8 mouse cellular contexts compared by ENCODE assay signal in the genomic region with DNA sequence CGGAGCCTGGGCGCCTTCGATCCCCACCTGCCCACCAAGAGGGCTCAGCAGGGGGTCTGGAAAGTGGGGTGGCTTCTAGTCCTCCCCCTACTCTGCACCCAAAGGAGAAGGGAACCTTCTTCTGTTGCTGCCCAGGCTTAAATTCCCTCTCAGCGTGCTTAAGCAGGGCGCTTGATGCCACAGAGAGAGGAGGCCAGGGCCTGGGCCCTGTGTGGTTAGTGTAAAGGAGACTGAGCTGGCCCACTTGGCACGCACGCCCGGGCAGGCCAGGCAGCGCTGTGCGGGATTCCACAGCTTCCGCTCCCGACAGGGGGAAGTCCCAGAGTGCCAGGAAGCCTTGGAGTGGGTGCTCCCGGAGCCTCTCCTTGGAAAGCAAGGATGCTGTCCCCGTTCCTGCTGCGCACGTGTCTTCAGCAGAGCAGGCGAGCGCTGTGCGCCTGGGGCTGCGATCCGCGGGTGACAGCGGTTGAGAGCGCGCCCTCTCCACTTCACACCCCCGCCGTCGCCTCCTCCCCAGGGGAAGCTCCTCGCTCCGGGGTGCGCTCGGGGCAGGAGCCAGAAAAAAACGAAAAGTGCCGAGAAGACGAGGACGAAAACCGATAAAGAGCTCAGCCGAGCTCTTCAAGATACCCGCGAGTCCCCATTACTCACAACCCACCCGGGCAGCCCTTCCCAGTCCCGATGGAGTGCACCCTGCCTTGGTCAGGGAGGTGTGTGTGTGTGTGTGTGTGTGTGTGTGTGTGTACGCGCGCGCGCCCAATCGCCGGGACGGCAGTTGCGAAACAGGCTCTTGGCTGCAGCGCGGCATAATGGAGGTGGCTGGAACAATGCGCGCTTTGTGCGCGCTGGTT.
DNase-seq lines count a peak whose midpoint lies in the region; ATAC-seq and TF ChIP-seq lines count a peak whose summit lies in the region.

No protein-coding gene starts in this region.

- H3K9me3 ChIP-seq in forebrain, embryonic 10.5 days = no peaks in the 10 kb centered on the region
- H3K9me3 ChIP-seq in heart, postnatal 0 days (replicated peaks; ENCODE audit: control insufficient read depth, low read length) = no peaks in the 10 kb centered on the region
- no peaks in the 10 kb centered on the region for H3K9me3 ChIP-seq in liver, embryonic 15.5 days (replicated peaks)
- H3K9me3 ChIP-seq in neural tube, embryonic 11.5 days (ENCODE audit: control insufficient read depth, low read length) = no peaks in the 10 kb centered on the region

- no peak for TF ChIP-seq CTCF in brain, embryonic 14.5 days (IDR thresholded peaks at IDR 0.05; ENCODE audit: borderline replicate concordance, extremely low read depth, insufficient read depth, insufficient read length)
- TF ChIP-seq CTCF in heart, postnatal 0 days (IDR thresholded peaks at IDR 0.05; ENCODE audit: low read depth) = no peak

- peak; percentile 54 for ATAC-seq in heart, postnatal 0 days (ENCODE audit: insufficient read depth, low read depth)
- ATAC-seq in liver, embryonic 15.5 days (ENCODE audit: insufficient read depth) = peak; percentile 29
- ATAC-seq in neural tube, embryonic 11.5 days (ENCODE audit: insufficient read depth, low FRiP score, low TSS enrichment) = peak; percentile 69

- H3K27me3 ChIP-seq in forebrain, embryonic 10.5 days (ENCODE audit: poor library complexity, severe bottlenecking) = peaks cover 99% of the 10 kb centered on the region
- H3K27me3 ChIP-seq in heart, postnatal 0 days (ENCODE audit: control insufficient read depth, insufficient read depth, low read length) = peaks cover 25% of the 10 kb centered on the region; the same call in 1 of the 2 replicates
- peaks cover 35% of the 10 kb centered on the region for H3K27me3 ChIP-seq in liver, embryonic 15.5 days
- H3K27me3 ChIP-seq in neural tube, embryonic 11.5 days (ENCODE audit: control insufficient read depth, insufficient read depth, low read length) = peaks cover 17% of the 10 kb centered on the region

- peak; percentile 6 to 18 for DNase-seq in CD8-positive naive resting alpha-beta T cell, adult 2 months (ENCODE audit: low read depth in 2 of 2, low spot score in 2 of 2)
- peak; percentile 93 for DNase-seq in brain, embryonic 14.5 days (ENCODE audit: low read depth)
- peak; percentile 47 for DNase-seq in forebrain, embryonic 10.5 days (ENCODE audit: extremely low spot score, low spot score)
- peak; percentile 36 for DNase-seq in heart, postnatal 0 days (ENCODE audit: low spot score)
- DNase-seq in kidney, postnatal 36 days = peak; percentile 50 to 73
- peak; percentile 83 for DNase-seq in neural tube, embryonic 11.5 days (ENCODE audit: low spot score)
- peak; percentile 43 for DNase-seq in testis, postnatal 14 days (ENCODE audit: low spot score)

- peaks cover 77% of the 10 kb centered on the region for H3K4me1 ChIP-seq in forebrain, embryonic 10.5 days
- no peaks in the 10 kb centered on the region for H3K4me1 ChIP-seq in heart, postnatal 0 days (ENCODE audit: control insufficient read depth, insufficient read depth)
- peaks cover 57% of the 10 kb centered on the region for H3K4me1 ChIP-seq in liver, embryonic 15.5 days (replicated peaks)
- peaks cover 18% of the 10 kb centered on the region for H3K4me1 ChIP-seq in neural tube, embryonic 11.5 days (ENCODE audit: control insufficient read depth, insufficient read depth, low read length)

- peak; percentile 30; the same call in 1 of the 2 replicates for TF ChIP-seq EP300 in heart, postnatal 0 days (IDR thresholded peaks at IDR 0.05; ENCODE audit: low read depth)

- WGBS in forebrain, embryonic 10.5 days = 3% methylated on average over 48 of the region's 57 CpGs
- 2% methylated on average over 48 of the region's 57 CpGs for WGBS in heart, postnatal 0 days
- WGBS in liver, embryonic 15.5 days (ENCODE audit: insufficient replicate concordance) = 3% methylated on average over 57 of the region's 57 CpGs
- WGBS in neural tube, embryonic 11.5 days = 2% methylated on average over 53 of the region's 57 CpGs

- H3K4me2 ChIP-seq in heart, postnatal 0 days (ENCODE audit: low read depth, low read length) = peak overlapping the region; percentile 70
- peak overlapping the region; percentile 87 for H3K4me2 ChIP-seq in liver, embryonic 15.5 days
- peak overlapping the region; percentile 52 for H3K4me2 ChIP-seq in neural tube, embryonic 11.5 days (ENCODE audit: low read depth)

- peak overlapping the region; percentile 93 for H3K27ac ChIP-seq in forebrain, embryonic 10.5 days
- peak overlapping the region; percentile 84 for H3K27ac ChIP-seq in heart, postnatal 0 days (ENCODE audit: low read depth)
- H3K27ac ChIP-seq in liver, embryonic 15.5 days (replicated peaks) = peak overlapping the region; percentile 92
- peak overlapping the region; percentile 88 for H3K27ac ChIP-seq in neural tube, embryonic 11.5 days (ENCODE audit: low read depth, low read length)

- H3K4me3 ChIP-seq in forebrain, embryonic 10.5 days = peak overlapping the region; percentile 52
- H3K4me3 ChIP-seq in heart, postnatal 0 days (ENCODE audit: low read depth, low read length) = peak overlapping the region; percentile 57
- peak overlapping the region; percentile 63 for H3K4me3 ChIP-seq in liver, embryonic 15.5 days (replicated peaks)
- peak overlapping the region; percentile 31 for H3K4me3 ChIP-seq in neural tube, embryonic 11.5 days (ENCODE audit: low read depth, low read length)

- peak overlapping the region; percentile 63 for H3K9ac ChIP-seq in heart, postnatal 0 days (replicated peaks; ENCODE audit: low read depth, low read length)
- H3K9ac ChIP-seq in liver, embryonic 15.5 days = peak overlapping the region; percentile 65
- peak overlapping the region; percentile 67 for H3K9ac ChIP-seq in neural tube, embryonic 11.5 days (ENCODE audit: low read length)

- H3K36me3 ChIP-seq in forebrain, embryonic 10.5 days (replicated peaks) = no peaks in the 10 kb centered on the region
- no peaks in the 10 kb centered on the region for H3K36me3 ChIP-seq in heart, postnatal 0 days (replicated peaks; ENCODE audit: control insufficient read depth, insufficient read depth, low read length)
- H3K36me3 ChIP-seq in liver, embryonic 15.5 days (replicated peaks) = no peaks in the 10 kb centered on the region
- H3K36me3 ChIP-seq in neural tube, embryonic 11.5 days (ENCODE audit: control insufficient read depth, insufficient read depth, low read length) = no peaks in the 10 kb centered on the region

- TF ChIP-seq POLR2A in brain, embryonic 14.5 days (IDR thresholded peaks at IDR 0.05; ENCODE audit: borderline replicate concordance, extremely low read depth, insufficient read depth, insufficient read length, poor library complexity, severe bottlenecking) = peak; percentile 15; the same call in 1 of the 2 replicates

Comparison
In these comparisons a context has a peak if more than half of its experiments do, and no peak if none do; other contexts are left out.
1. Peak in every context shown above with its lines: DNase-seq, ATAC-seq, H3K4me3 ChIP-seq and H3K27ac ChIP-seq.
2. DNase-seq: peak in every context shown above with its lines; median percentile 93 in brain, embryonic 14.5 days; 83 in neural tube, embryonic 11.5 days; 62 in kidney, postnatal 36 days; 47 in forebrain, embryonic 10.5 days; 43 in testis, postnatal 14 days; 36 in heart, postnatal 0 days; 12 in CD8-positive naive resting alpha-beta T cell, adult 2 months.